Mouse (Mus musculus): ENCODE data around the gene St6galnac4. TPM values are rescaled to one million over a fixed set of nuclear protein-coding genes. Genes with fewer than 3 reads are reported as not detected.
A peak's percentile ranks its signal among the peaks of the same experiment; 100 is the strongest.

St6galnac4 gene
- polyA plus RNA-seq, 1 experiment from 2014 or later, result 22.9 TPM

DNA sequence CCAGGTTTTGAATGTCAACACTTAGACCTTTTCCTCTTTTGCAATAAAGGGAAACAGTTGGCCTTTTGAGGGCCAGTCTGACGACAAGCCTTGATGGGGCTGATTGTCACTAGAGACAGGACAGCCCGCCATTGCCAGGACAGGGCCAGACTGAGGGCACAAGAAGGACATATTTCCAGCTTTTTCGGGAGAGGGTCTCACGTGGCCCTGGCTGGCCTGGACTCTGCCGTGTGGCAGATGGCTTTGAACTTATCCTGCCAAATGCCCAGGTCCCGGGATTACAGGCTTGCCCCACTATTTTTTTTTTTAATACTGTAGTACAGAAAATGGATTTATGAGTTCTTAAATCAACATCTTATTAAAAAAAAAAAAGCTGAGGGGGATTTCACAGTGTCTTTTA, 4.4 kb downstream of the St6galnac4 start:
- Histone ChIP-seq H3K9ac (ENCODE audit: low read length) (no peak overlapping the region), H3K27ac (ENCODE audit: low read length) (no peak overlapping the region), H3K4me1 (ENCODE audit: control insufficient read depth, insufficient read depth, low read length) (peaks cover 13% of the 10 kb centered on the region), H3K4me3 (replicated peaks; ENCODE audit: low read length) (no peak overlapping the region), H3K27me3 (ENCODE audit: control insufficient read depth, insufficient read depth, low read length) (no peaks in the 10 kb centered on the region), H3K4me2 (ENCODE audit: low read depth, low read length) (no peak overlapping the region), H3K36me3 (ENCODE audit: control insufficient read depth, insufficient read depth, low read length) (no peaks in the 10 kb centered on the region), H3K9me3 (replicated peaks; ENCODE audit: control insufficient read depth, low read length) (no peaks in the 10 kb centered on the region)
- ATAC-seq (ENCODE audit: insufficient read depth, low FRiP score), result no peak
- 74% methylated on average over 6 of the region's 6 CpGs for WGBS

DNA sequence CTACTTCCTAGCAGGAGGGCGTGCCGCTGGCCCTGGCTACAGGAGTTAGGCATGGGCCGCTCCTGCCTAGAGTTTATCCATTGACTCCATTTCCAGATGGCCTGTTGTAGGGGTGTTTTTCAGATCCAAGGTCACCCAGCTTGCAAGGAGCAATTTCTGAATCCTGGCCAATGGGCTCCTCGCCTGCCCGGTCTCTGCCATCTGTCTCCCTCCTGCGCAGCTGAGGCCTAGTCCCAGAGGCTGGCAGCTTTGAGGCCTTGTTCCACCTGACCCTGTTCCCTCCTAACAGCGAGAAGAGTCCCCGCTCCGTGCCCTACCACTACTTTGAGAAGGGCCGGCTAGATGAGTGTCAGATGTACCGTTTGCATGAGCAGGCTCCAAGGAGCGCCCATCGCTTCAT, 9.8 kb downstream of the St6galnac4 start:
- Histone ChIP-seq H3K36me3 (ENCODE audit: control insufficient read depth, insufficient read depth, low read length) (no peaks in the 10 kb centered on the region), H3K9ac (ENCODE audit: low read length) (no peak overlapping the region), H3K4me2 (ENCODE audit: low read depth, low read length) (no peak overlapping the region), H3K9me3 (replicated peaks; ENCODE audit: control insufficient read depth, low read length) (no peaks in the 10 kb centered on the region), H3K4me1 (ENCODE audit: control insufficient read depth, insufficient read depth, low read length) (peaks cover 6% of the 10 kb centered on the region), H3K4me3 (replicated peaks; ENCODE audit: low read length) (no peak overlapping the region), H3K27ac (ENCODE audit: low read length) (no peak overlapping the region), H3K27me3 (ENCODE audit: control insufficient read depth, insufficient read depth, low read length) (no peaks in the 10 kb centered on the region)
- no peak for ATAC-seq (ENCODE audit: insufficient read depth, low FRiP score)
- WGBS, result 93% methylated on average over 13 of the region's 13 CpGs

DNA sequence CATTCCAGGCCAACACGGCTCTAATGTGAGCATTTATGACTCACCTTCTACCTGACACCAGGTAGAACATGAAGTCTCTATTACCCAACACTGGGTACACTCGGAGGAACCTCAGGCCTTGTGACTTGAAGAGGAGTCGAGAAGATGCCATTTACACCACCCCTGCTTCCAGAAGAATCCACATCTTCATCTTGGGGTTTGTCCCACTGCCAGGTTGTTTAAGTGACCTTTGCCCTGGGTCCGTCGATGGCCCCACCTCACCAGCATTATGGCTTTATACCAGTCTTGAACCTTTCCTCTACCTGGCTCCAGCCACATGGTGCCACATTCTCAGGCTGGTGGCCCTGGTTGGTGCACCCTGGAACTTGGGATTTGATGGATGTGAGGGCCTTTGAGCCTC, 10.4 kb downstream of the St6galnac4 start:
- H3K9ac ChIP-seq (ENCODE audit: low read length), result no peak overlapping the region
- H3K9me3 ChIP-seq (replicated peaks; ENCODE audit: control insufficient read depth, low read length), result no peaks in the 10 kb centered on the region
- H3K27ac ChIP-seq (ENCODE audit: low read length), result no peak overlapping the region
- no peak overlapping the region for H3K4me2 ChIP-seq (ENCODE audit: low read depth, low read length)
- H3K36me3 ChIP-seq (ENCODE audit: control insufficient read depth, insufficient read depth, low read length), result no peaks in the 10 kb centered on the region
- no peak overlapping the region for H3K4me3 ChIP-seq (replicated peaks; ENCODE audit: low read length)
- WGBS, result 81% methylated on average over 5 of the region's 5 CpGs
- no peaks in the 10 kb centered on the region for H3K27me3 ChIP-seq (ENCODE audit: control insufficient read depth, insufficient read depth, low read length)
- peaks cover 9% of the 10 kb centered on the region for H3K4me1 ChIP-seq (ENCODE audit: control insufficient read depth, insufficient read depth, low read length)
- no peak for ATAC-seq (ENCODE audit: insufficient read depth, low FRiP score)

DNA sequence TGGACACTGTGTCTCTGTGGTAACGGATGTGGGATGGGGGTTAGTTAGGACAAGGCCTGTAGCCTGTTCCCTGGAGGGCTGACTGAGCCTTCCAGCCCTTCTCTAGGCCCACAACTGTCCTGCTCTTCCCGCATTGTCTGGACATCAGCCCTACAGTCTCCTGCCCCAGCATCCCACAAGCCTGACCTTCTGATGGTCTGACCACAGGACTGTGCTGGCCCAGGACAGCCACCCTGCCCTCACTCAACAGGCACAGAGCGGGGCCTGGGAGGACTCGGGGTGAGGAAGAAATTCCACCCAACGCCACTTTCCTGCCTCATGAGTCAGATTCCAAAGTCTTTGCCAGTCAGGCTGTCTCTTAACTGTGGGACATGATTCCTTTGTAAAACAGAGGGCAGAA, 10.8 kb downstream of the St6galnac4 start:
- 84% methylated on average over 5 of the region's 5 CpGs for WGBS

DNA sequence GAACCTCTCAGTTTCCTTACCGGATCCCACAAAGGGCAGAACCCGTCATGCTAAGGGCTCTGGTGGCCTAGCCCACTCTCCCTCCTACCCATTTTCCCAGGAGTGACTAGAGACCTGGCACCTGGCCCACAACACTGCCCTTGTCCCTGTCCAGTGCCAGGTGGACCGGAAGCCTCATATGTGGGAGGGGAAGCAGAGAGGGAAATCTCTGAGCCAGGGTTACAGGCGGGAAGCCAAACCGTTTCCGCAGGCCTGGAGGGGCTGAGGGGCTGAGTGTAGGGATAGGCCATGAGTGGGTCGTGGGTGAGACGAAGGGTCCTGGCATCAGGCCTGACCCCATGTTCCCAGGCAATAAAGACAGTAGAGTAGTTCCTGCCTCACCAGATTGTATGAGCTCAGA, 11.6 kb downstream of the St6galnac4 start:
- WGBS, result 84% methylated on average over 8 of the region's 8 CpGs
- Histone ChIP-seq H3K4me2 (ENCODE audit: low read depth, low read length) (no peak overlapping the region), H3K36me3 (ENCODE audit: control insufficient read depth, insufficient read depth, low read length) (no peaks in the 10 kb centered on the region), H3K9ac (ENCODE audit: low read length) (no peak overlapping the region), H3K27ac (ENCODE audit: low read length) (no peak overlapping the region), H3K4me3 (replicated peaks; ENCODE audit: low read length) (no peak overlapping the region), H3K9me3 (replicated peaks; ENCODE audit: control insufficient read depth, low read length) (no peaks in the 10 kb centered on the region), H3K4me1 (ENCODE audit: control insufficient read depth, insufficient read depth, low read length) (peaks cover 9% of the 10 kb centered on the region), H3K27me3 (ENCODE audit: control insufficient read depth, insufficient read depth, low read length) (no peaks in the 10 kb centered on the region)
- ATAC-seq (ENCODE audit: insufficient read depth, low FRiP score), result no peak

More for the DNA sequence above, 10.8 kb downstream of the St6galnac4 start:
- Histone ChIP-seq H3K4me1 (ENCODE audit: control insufficient read depth, insufficient read depth, low read length) (peaks cover 9% of the 10 kb centered on the region), H3K36me3 (ENCODE audit: control insufficient read depth, insufficient read depth, low read length) (no peaks in the 10 kb centered on the region), H3K4me3 (replicated peaks; ENCODE audit: low read length) (no peak overlapping the region), H3K27ac (ENCODE audit: low read length) (no peak overlapping the region), H3K4me2 (ENCODE audit: low read depth, low read length) (no peak overlapping the region), H3K27me3 (ENCODE audit: control insufficient read depth, insufficient read depth, low read length) (no peaks in the 10 kb centered on the region), H3K9me3 (replicated peaks; ENCODE audit: control insufficient read depth, low read length) (no peaks in the 10 kb centered on the region), H3K9ac (ENCODE audit: low read length) (no peak overlapping the region)
- ATAC-seq (ENCODE audit: insufficient read depth, low FRiP score), result no peak

DNA sequence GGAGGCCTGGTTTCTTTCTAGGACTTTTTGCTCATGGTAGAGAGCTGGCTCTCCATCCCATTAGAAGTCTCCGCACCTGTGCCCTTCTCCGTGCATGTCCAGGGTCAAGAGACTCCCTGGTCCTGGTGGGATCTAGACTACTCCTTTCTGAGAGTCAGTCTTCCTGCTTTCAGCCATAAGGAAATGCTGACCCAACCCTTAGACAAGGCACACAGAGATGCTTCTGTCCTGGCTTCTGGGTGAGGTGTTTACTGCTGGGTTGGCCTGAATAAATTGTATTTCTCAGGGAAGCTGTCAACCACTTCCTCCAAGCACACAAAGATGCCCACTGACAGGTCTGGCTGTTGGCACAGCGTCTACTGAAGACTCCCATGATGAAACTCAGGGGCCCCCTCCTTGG, 12.5 kb downstream of the St6galnac4 start, which contains the start of gene St6galnac6:
TSS of gene St6galnac6 (plus strand) at position 301 of the 400 bp plus-strand sequence.
- H3K9ac ChIP-seq (ENCODE audit: low read length), result no peak within 1 kb of the TSS
- H3K9me3 ChIP-seq (replicated peaks; ENCODE audit: control insufficient read depth, low read length), result no peaks in the 10 kb centered on the region
- H3K4me3 ChIP-seq (replicated peaks; ENCODE audit: low read length), result no peak within 1 kb of the TSS
- no peak for ATAC-seq (ENCODE audit: insufficient read depth, low FRiP score)
- H3K4me1 ChIP-seq (ENCODE audit: control insufficient read depth, insufficient read depth, low read length), result peaks cover 9% of the 10 kb centered on the region
- no peaks in the 10 kb centered on the region for H3K27me3 ChIP-seq (ENCODE audit: control insufficient read depth, insufficient read depth, low read length)
- no peak within 1 kb of the TSS for H3K4me2 ChIP-seq (ENCODE audit: low read depth, low read length)
- H3K27ac ChIP-seq (ENCODE audit: low read length), result no peak within 1 kb of the TSS
- WGBS, result 83% methylated on average over 3 of the region's 3 CpGs
- H3K36me3 ChIP-seq (ENCODE audit: control insufficient read depth, insufficient read depth, low read length), result no peaks in the 10 kb centered on the region

DNA sequence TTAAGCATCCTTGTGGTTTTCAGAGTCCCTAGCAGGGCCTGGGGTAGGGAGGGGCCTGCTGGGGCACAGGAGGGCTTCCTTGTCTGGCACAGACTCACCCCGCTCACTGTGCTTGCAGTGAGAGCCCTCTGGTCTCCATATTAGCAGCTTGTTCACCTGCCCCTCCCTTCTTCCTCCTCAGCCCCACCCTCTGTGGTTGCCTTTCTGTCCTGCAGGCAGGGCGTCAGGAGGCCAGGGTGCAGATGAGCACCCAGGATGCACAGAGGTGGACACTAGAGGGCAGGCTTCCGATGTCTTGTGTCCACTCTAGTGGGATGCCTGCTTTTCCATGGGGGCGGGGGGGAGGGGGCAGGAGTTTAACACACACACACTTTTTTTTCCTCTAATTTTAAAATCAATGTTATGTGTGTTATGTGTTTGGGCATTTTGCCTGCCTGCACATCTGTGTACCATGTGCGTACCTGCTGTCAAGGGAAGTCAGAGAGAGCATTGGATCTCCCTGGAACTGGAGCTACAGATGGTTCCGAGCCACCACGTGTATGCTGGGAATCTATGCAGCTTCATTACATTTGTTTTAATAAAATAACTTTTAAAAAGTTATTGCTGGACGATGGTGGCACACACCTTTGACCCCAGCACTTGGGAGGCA, 14.6 kb downstream of the St6galnac4 start:
- Histone ChIP-seq H3K4me3 (replicated peaks; ENCODE audit: low read length) (no peak overlapping the region), H3K4me1 (ENCODE audit: control insufficient read depth, insufficient read depth, low read length) (peaks cover 9% of the 10 kb centered on the region), H3K27ac (ENCODE audit: low read length) (no peak overlapping the region), H3K9ac (ENCODE audit: low read length) (no peak overlapping the region; the same call in 1 of the 2 replicates), H3K9me3 (replicated peaks; ENCODE audit: control insufficient read depth, low read length) (no peaks in the 10 kb centered on the region), H3K27me3 (ENCODE audit: control insufficient read depth, insufficient read depth, low read length) (no peaks in the 10 kb centered on the region), H3K36me3 (ENCODE audit: control insufficient read depth, insufficient read depth, low read length) (no peaks in the 10 kb centered on the region), H3K4me2 (ENCODE audit: low read depth, low read length) (no peak overlapping the region)
- ATAC-seq (ENCODE audit: insufficient read depth, low FRiP score), result peak; percentile 59; the same call in 1 of the 2 replicates
- WGBS, result 38% methylated on average over 8 of the region's 8 CpGs

DNA sequence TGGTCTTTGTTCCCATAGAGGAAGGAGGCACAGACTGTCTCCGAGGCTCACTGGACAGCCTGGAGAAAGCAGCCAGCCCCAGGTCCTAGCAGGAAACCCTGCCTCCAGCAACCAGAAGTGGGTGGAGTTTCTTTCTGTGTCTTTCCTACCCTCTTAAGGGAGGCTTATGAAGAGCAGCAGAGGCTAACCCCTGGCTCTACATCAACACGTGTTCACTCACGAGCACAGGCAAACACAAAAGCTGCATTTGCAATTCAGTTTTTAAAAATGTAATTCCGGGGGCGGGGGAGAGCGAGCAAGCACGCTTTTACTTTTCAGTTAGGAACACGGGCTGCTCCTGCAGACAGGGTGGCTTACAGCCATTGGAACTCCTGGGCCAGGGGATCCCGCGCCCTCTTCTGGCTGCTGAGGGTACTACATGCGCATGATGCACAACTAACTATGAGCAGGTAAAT, 15.7 kb downstream of the St6galnac4 start:
- Histone ChIP-seq H3K27me3 (ENCODE audit: control insufficient read depth, insufficient read depth, low read length) (no peaks in the 10 kb centered on the region), H3K4me2 (ENCODE audit: low read depth, low read length) (peak overlapping the region; percentile 50), H3K36me3 (ENCODE audit: control insufficient read depth, insufficient read depth, low read length) (no peaks in the 10 kb centered on the region), H3K27ac (ENCODE audit: low read length) (peak overlapping the region; percentile 66), H3K9ac (ENCODE audit: low read length) (peak overlapping the region; percentile 66), H3K9me3 (replicated peaks; ENCODE audit: control insufficient read depth, low read length) (no peaks in the 10 kb centered on the region), H3K4me1 (ENCODE audit: control insufficient read depth, insufficient read depth, low read length) (peaks cover 12% of the 10 kb centered on the region), H3K4me3 (replicated peaks; ENCODE audit: low read length) (peak overlapping the region; percentile 48)
- peak; percentile 72; the same call in 1 of the 2 replicates for ATAC-seq (ENCODE audit: insufficient read depth, low FRiP score)
- WGBS, result 2% methylated on average over 11 of the region's 11 CpGs

DNA sequence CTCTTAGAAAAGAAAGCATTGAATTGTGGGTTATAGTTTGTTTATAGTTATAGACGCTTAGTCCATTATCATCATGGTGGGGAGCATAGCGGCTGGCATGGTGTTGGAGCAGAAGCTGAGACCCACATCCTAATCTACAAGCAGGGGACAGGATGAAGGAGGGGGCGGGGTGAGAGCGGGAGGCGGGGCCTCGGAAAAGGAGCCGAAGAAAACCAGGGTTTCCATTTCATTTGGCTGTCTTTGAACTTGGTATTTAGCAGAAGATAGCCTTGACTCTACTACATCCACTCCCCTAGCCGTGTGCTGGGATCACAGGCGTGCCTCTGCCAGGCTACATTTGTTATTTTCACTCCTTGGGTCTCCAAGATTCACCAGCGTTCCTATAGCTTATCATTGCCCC, 17.7 kb downstream of the St6galnac4 start:
- H3K27ac ChIP-seq (ENCODE audit: low read length), result no peak overlapping the region
- no peak overlapping the region for H3K4me2 ChIP-seq (ENCODE audit: low read depth, low read length)
- 39% methylated on average over 10 of the region's 10 CpGs for WGBS
- H3K36me3 ChIP-seq (ENCODE audit: control insufficient read depth, insufficient read depth, low read length), result no peaks in the 10 kb centered on the region
- H3K4me1 ChIP-seq (ENCODE audit: control insufficient read depth, insufficient read depth, low read length), result peaks cover 25% of the 10 kb centered on the region
- H3K4me3 ChIP-seq (replicated peaks; ENCODE audit: low read length), result no peak overlapping the region
- no peaks in the 10 kb centered on the region for H3K9me3 ChIP-seq (replicated peaks; ENCODE audit: control insufficient read depth, low read length)
- no peak for ATAC-seq (ENCODE audit: insufficient read depth, low FRiP score)
- no peak overlapping the region for H3K9ac ChIP-seq (ENCODE audit: low read length)
- no peaks in the 10 kb centered on the region; the same call in 1 of the 2 replicates for H3K27me3 ChIP-seq (ENCODE audit: control insufficient read depth, insufficient read depth, low read length)
